ENCODE assay signal across 19 mouse cellular contexts in the genomic region with DNA sequence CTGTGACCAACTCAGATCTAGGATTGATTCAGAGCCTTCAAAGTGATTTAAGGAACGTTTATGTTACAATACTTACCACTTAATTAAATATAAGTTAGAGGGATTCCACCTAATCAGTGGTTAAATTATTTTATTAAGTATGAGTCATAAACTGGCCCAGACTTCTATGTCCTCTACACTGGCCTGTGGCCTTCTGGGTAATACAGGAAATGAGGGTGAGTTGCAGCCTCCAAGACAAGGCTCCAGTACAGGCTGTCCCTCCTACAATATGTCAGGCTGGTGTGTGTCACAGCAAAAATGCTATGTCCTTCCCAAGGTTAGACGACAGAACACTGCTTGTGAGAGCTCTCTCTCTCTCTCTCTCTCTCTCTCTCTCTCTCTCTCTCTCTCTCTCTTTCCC.
DNase-seq lines count a peak whose midpoint lies in the region; ATAC-seq and TF ChIP-seq lines count a peak whose summit lies in the region.
"Had no signal": no experiment of that assay in that cellular context is flagged by ENCODE, and none has a peak within 500 bp of the region (broad histone marks: within the 10 kb centered on the region; RNA-seq: fewer than 3 reads in every experiment).

No protein-coding gene starts in this region.

- no peaks in the 10 kb centered on the region for H3K4me1 ChIP-seq in kidney, postnatal 0 days (replicated peaks; ENCODE audit: insufficient read depth, low read length)
- H3K4me1 ChIP-seq: embryonic facial prominence, embryonic 12.5 days; forebrain, embryonic 15.5 days; heart, embryonic 10.5 days; heart, embryonic 15.5 days; hindbrain, embryonic 15.5 days had no signal

- DNase-seq in adrenal gland, adult 8-10 months = peak; percentile 52
- no peak for DNase-seq in adrenal gland, postnatal 25 days
- peak; percentile 9 for DNase-seq in kidney, postnatal 0 days (ENCODE audit: low spot score)
- no peak for DNase-seq in kidney, postnatal 36 days
- peak; percentile 77 for DNase-seq in 416B (ENCODE audit: low read depth)
- peak; percentile 52 to 54 for DNase-seq in adrenal gland, postnatal 36 days
- DNase-seq: cerebellum, adult 11-12 months; cerebellum, adult 9-10 months; cerebellum, postnatal 25 days; gastrocnemius, postnatal 36 days; heart, adult 18-20 months had no signal

- no peak overlapping the region for H3K27ac ChIP-seq in kidney, postnatal 0 days
- H3K27ac ChIP-seq: embryonic facial prominence, embryonic 12.5 days; forebrain, embryonic 15.5 days; heart, embryonic 10.5 days; heart, embryonic 15.5 days; hindbrain, embryonic 15.5 days had no signal

- H3K9me3 ChIP-seq in kidney, postnatal 0 days (replicated peaks; ENCODE audit: low read length) = no peaks in the 10 kb centered on the region
- H3K9me3 ChIP-seq: embryonic facial prominence, embryonic 12.5 days; forebrain, embryonic 15.5 days; G1E; heart, embryonic 10.5 days; heart, embryonic 15.5 days; hindbrain, embryonic 15.5 days had no signal

- TF ChIP-seq CTCF in kidney, postnatal 0 days (IDR thresholded peaks at IDR 0.05; ENCODE audit: low read depth) = no peak

- H3K4me2 ChIP-seq in kidney, postnatal 0 days (ENCODE audit: low read length) = no peak overlapping the region
- H3K4me2 ChIP-seq: embryonic facial prominence, embryonic 12.5 days; forebrain, embryonic 15.5 days; heart, embryonic 15.5 days; hindbrain, embryonic 15.5 days had no signal

- no peak overlapping the region for H3K9ac ChIP-seq in kidney, postnatal 0 days (ENCODE audit: low read depth, low read length)
- H3K9ac ChIP-seq: embryonic facial prominence, embryonic 12.5 days; forebrain, embryonic 15.5 days; heart, embryonic 15.5 days; hindbrain, embryonic 15.5 days had no signal

- H3K36me3 ChIP-seq in kidney, postnatal 0 days (ENCODE audit: insufficient read depth, low read length) = 0 out of 2 replicates have a peak, but pooled peaks cover 7% of the 10 kb centered on the region
- H3K36me3 ChIP-seq: embryonic facial prominence, embryonic 12.5 days; forebrain, embryonic 15.5 days; hindbrain, embryonic 15.5 days had no signal

- H3K27me3 ChIP-seq in kidney, postnatal 0 days (ENCODE audit: insufficient read depth, low read length) = no peaks in the 10 kb centered on the region
- H3K27me3 ChIP-seq: embryonic facial prominence, embryonic 12.5 days; forebrain, embryonic 15.5 days; heart, embryonic 15.5 days; hindbrain, embryonic 15.5 days had no signal

- H3K4me3 ChIP-seq in kidney, postnatal 0 days (replicated peaks; ENCODE audit: low read depth, low read length) = no peak overlapping the region
- H3K4me3 ChIP-seq: embryonic facial prominence, embryonic 12.5 days; forebrain, embryonic 15.5 days; heart, embryonic 10.5 days; heart, embryonic 15.5 days; hindbrain, embryonic 15.5 days had no signal

- ATAC-seq in kidney, postnatal 0 days (replicated peaks; ENCODE audit: low FRiP score, low read depth) = no peak
- ATAC-seq: CD4-positive, CD25-positive, alpha-beta regulatory T cell, adult 4 months; forebrain, embryonic 15.5 days; intestine, embryonic 16.5 days had no signal

- WGBS in kidney, postnatal 0 days = 52% methylated on average over 2 of the region's 2 CpGs

Comparison
In these comparisons a context has a peak if more than half of its experiments do, and no peak if none do; other contexts are left out.
1. DNase-seq: peak in adrenal gland, adult 8-10 months (single experiment), kidney, postnatal 0 days (single experiment), 416B (single experiment) and adrenal gland, postnatal 36 days (2 of 2); none in adrenal gland, postnatal 25 days (single experiment) and kidney, postnatal 36 days (0 of 2).